Mouse (Mus musculus) adrenal gland, postnatal 36 days (tissue): ENCODE measurements around the gene Klhdc10. TPM values are rescaled to one million over a fixed set of nuclear protein-coding genes. Genes with fewer than 3 reads are reported as not detected.
"Not testable (repeated sequence)": the region's sequence is repeated elsewhere in the genome, so short reads cannot be mapped to it uniquely, and the experiment has no call there.

Experiments
- DNase-seq, 2 experiments: peaks; one replicate each; pipeline ENCODE4 v3.0.0; 2021; ENCODE audit warnings: mixed read lengths in 1 of 2
- long read RNA-seq, 2 experiments: library from polyadenylated mRNA; stranded (forward); transcript quantifications; one replicate each; pipeline ENCODE4 v2.0.0; 2021; ENCODE audit warnings: borderline sequencing depth in 2 of 2
- total RNA-seq, 2 experiments: library from RNA; stranded (reverse); gene quantifications; 2 replicates each; pipeline ENCODE4 v1.2.3; 2021

Klhdc10 gene
- total RNA-seq = 10 to 100 TPM; 70.6 to 87.3 TPM
- long read RNA-seq, experiment 1, full-length matches to known transcripts = 20 of 28 reads
- long read RNA-seq, experiment 1, partial matches to known transcripts = 0 of 28 reads
- long read RNA-seq, experiment 1, other reads (novel, unspliced or antisense) = 8 of 28 reads
- long read RNA-seq, experiment 2, full-length matches to known transcripts = 7 of 7 reads
- long read RNA-seq, experiment 2, partial matches to known transcripts = 0 of 7 reads
- long read RNA-seq, experiment 2, other reads (novel, unspliced or antisense) = 0 of 7 reads

- peak; percentile 98 to 99 for DNase-seq
These were observed at the start of gene Klhdc10 for GRCm38 (mm10) chr6:30401308-30402015. Klhdc10 (plus strand) TSS chr6:30401868.

- no peak for DNase-seq
These were observed 48.9 kb upstream of the Klhdc10 start for GRCm38 (mm10) chr6:30352762-30353161.

- peak; percentile 61 to 64 for DNase-seq
These were observed 48.0 kb upstream of the Klhdc10 start for GRCm38 (mm10) chr6:30353661-30354060.

- DNase-seq = no peak
These were observed 46.9 kb upstream of the Klhdc10 start for GRCm38 (mm10) chr6:30354760-30355159.

GRCm38 (mm10) chr6:30355701-30356100 is 46.0 kb upstream of the Klhdc10 start:
- no peak for DNase-seq

- DNase-seq = peak in 1 of 2 experiments; percentile 56
These were observed 45.5 kb upstream of the Klhdc10 start for GRCm38 (mm10) chr6:30356161-30356560.

GRCm38 (mm10) chr6:30356680-30357079 is 45.0 kb upstream of the Klhdc10 start:
- DNase-seq = peak; percentile 49 to 76

- peak; percentile 72 to 78 for DNase-seq
These were observed 44.0 kb upstream of the Klhdc10 start for GRCm38 (mm10) chr6:30357561-30358177.

GRCm38 (mm10) chr6:30359762-30360509 is 41.7 kb upstream of the Klhdc10 start:
- DNase-seq = no peak

GRCm38 (mm10) chr6:30363808-30364207 is 37.9 kb upstream of the Klhdc10 start:
- DNase-seq = no peak

- DNase-seq = no peak
These were observed 32.4 kb upstream of the Klhdc10 start for GRCm38 (mm10) chr6:30369291-30369690.

GRCm38 (mm10) chr6:30372627-30373369 is 28.9 kb upstream of the Klhdc10 start:
- DNase-seq = no peak

GRCm38 (mm10) chr6:30374731-30375510 is 26.7 kb upstream of the Klhdc10 start:
- peak; percentile 62 to 88 for DNase-seq

- DNase-seq = peak in 1 of 2 experiments; percentile 54
These were observed 25.9 kb upstream of the Klhdc10 start for GRCm38 (mm10) chr6:30375791-30376190.

- peak in 1 of 2 experiments; percentile 25 for DNase-seq
These were observed 20.6 kb upstream of the Klhdc10 start for GRCm38 (mm10) chr6:30381116-30381515.

- DNase-seq = not testable (repeated sequence)
These were observed 11.4 kb upstream of the Klhdc10 start for GRCm38 (mm10) chr6:30390271-30390670.

GRCm38 (mm10) chr6:30390714-30391697 is 10.7 kb upstream of the Klhdc10 start, which contains the start of gene Zc3hc1:
Zc3hc1 (minus strand) TSS chr6:30391028.
- DNase-seq = peak; percentile 79 to 81

- DNase-seq = no peak
These were observed 9.7 kb upstream of the Klhdc10 start for GRCm38 (mm10) chr6:30391996-30392395.

GRCm38 (mm10) chr6:30400146-30400545 is 1.5 kb upstream of the Klhdc10 start:
- DNase-seq = no peak
